8 mouse cellular contexts compared by ENCODE assay signal in the genomic region with DNA sequence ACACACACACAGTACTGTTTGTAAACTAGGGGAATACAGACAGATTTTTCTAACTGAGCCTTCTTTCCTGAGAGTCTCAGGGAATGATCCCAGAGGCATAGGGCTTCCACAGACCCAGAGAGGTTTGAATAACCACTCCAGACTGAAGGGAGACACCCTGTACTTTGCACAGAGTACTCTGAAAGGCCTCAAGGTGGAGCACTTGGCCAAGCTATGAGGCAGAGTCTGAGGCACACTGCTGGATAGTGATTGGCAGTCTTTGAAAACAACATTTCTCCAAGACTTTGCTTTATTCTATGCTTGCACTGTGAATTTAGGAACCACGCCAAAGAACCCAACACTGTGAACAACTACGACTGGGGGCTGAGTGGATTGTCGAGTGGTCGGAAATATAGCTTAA.
DNase-seq lines count a peak whose midpoint lies in the region; ATAC-seq and TF ChIP-seq lines count a peak whose summit lies in the region.

No protein-coding gene starts in this region.

- no peak overlapping the region for H3K27ac ChIP-seq in ES-Bruce4 (ENCODE audit: insufficient read depth, low read length)
- H3K27ac ChIP-seq in embryonic facial prominence, embryonic 11.5 days (replicated peaks; ENCODE audit: low read depth, low read length), result no peak overlapping the region
- no peak overlapping the region for H3K27ac ChIP-seq in hindbrain, embryonic 15.5 days (replicated peaks)
- H3K27ac ChIP-seq in midbrain, embryonic 10.5 days (replicated peaks), result no peak overlapping the region
- H3K27ac ChIP-seq in stomach, postnatal 0 days (replicated peaks), result no peak overlapping the region

- 52% methylated on average over 4 of the region's 4 CpGs for WGBS in embryonic facial prominence, embryonic 11.5 days
- 50% methylated on average over 4 of the region's 4 CpGs for WGBS in hindbrain, embryonic 15.5 days
- WGBS in midbrain, embryonic 10.5 days, result 53% methylated on average over 4 of the region's 4 CpGs
- WGBS in stomach, postnatal 0 days, result 20% methylated on average over 4 of the region's 4 CpGs

- no peak overlapping the region for H3K4me3 ChIP-seq in ES-Bruce4 (ENCODE audit: low read depth, low read length)
- H3K4me3 ChIP-seq in embryonic facial prominence, embryonic 11.5 days (ENCODE audit: low read depth, low read length), result no peak overlapping the region
- no peak overlapping the region for H3K4me3 ChIP-seq in hindbrain, embryonic 15.5 days
- no peak overlapping the region for H3K4me3 ChIP-seq in midbrain, embryonic 10.5 days
- H3K4me3 ChIP-seq in stomach, postnatal 0 days (ENCODE audit: low read depth, low read length), result no peak overlapping the region

- H3K4me1 ChIP-seq in ES-Bruce4 (ENCODE audit: control insufficient read depth, insufficient read depth, low read length), result no peaks in the 10 kb centered on the region
- no peaks in the 10 kb centered on the region for H3K4me1 ChIP-seq in embryonic facial prominence, embryonic 11.5 days (ENCODE audit: control insufficient read depth, insufficient read depth, low read length)
- H3K4me1 ChIP-seq in hindbrain, embryonic 15.5 days (replicated peaks), result no peaks in the 10 kb centered on the region
- no peaks in the 10 kb centered on the region for H3K4me1 ChIP-seq in midbrain, embryonic 10.5 days
- H3K4me1 ChIP-seq in stomach, postnatal 0 days (replicated peaks; ENCODE audit: control insufficient read depth, insufficient read depth), result no peaks in the 10 kb centered on the region

- no peak for TF ChIP-seq EP300 in ES-Bruce4 (IDR thresholded peaks at IDR 0.05; ENCODE audit: insufficient read depth, low read depth, low read length)
- no peak for TF ChIP-seq EP300 in stomach, postnatal 0 days (optimal IDR thresholded peaks at IDR 0.05)

- DNase-seq in 416B (ENCODE audit: low read depth), result peak; percentile 51
- DNase-seq in embryonic facial prominence, embryonic 11.5 days (ENCODE audit: low spot score), result peak; percentile 84
- peak; percentile 4 to 10 for DNase-seq in layer of hippocampus, postnatal 36 days
- peak; percentile 47 for DNase-seq in midbrain, embryonic 10.5 days (ENCODE audit: low spot score)
- peak; percentile 34 for DNase-seq in stomach, postnatal 0 days (ENCODE audit: low spot score)
- DNase-seq in c-Kit-positive CD71-positive TER-119-positive erythroid progenitor cells, embryonic 14.5 days (ENCODE audit: low spot score), result no peak

- H3K27me3 ChIP-seq in ES-Bruce4 (ENCODE audit: control insufficient read depth, insufficient read depth, low read length, poor library complexity, severe bottlenecking), result no peaks in the 10 kb centered on the region
- H3K27me3 ChIP-seq in embryonic facial prominence, embryonic 11.5 days (ENCODE audit: control insufficient read depth, insufficient read depth, low read length), result no peaks in the 10 kb centered on the region
- no peaks in the 10 kb centered on the region for H3K27me3 ChIP-seq in hindbrain, embryonic 15.5 days
- H3K27me3 ChIP-seq in midbrain, embryonic 10.5 days (ENCODE audit: low read depth, poor library complexity, severe bottlenecking), result no peaks in the 10 kb centered on the region
- no peaks in the 10 kb centered on the region for H3K27me3 ChIP-seq in stomach, postnatal 0 days (ENCODE audit: control insufficient read depth, insufficient read depth, low read length)

- peak; percentile 52 for TF ChIP-seq CTCF in ES-Bruce4 (IDR thresholded peaks at IDR 0.05; ENCODE audit: low read depth, low read length)
- peak; percentile 83 for TF ChIP-seq CTCF in stomach, postnatal 0 days (IDR thresholded peaks at IDR 0.05; ENCODE audit: low read depth)

- H3K9ac ChIP-seq in ES-Bruce4 (ENCODE audit: low read depth, poor library complexity, severe bottlenecking), result no peak overlapping the region
- H3K9ac ChIP-seq in embryonic facial prominence, embryonic 11.5 days (replicated peaks; ENCODE audit: low read length), result no peak overlapping the region
- H3K9ac ChIP-seq in hindbrain, embryonic 15.5 days, result no peak overlapping the region
- H3K9ac ChIP-seq in stomach, postnatal 0 days (ENCODE audit: low read length), result no peak overlapping the region

- no peaks in the 10 kb centered on the region for H3K36me3 ChIP-seq in ES-Bruce4 (ENCODE audit: control insufficient read depth, insufficient read depth, low read length, poor library complexity, severe bottlenecking)
- H3K36me3 ChIP-seq in embryonic facial prominence, embryonic 11.5 days (replicated peaks; ENCODE audit: control insufficient read depth, insufficient read depth, low read depth, low read length), result no peaks in the 10 kb centered on the region
- H3K36me3 ChIP-seq in hindbrain, embryonic 15.5 days, result no peaks in the 10 kb centered on the region
- H3K36me3 ChIP-seq in midbrain, embryonic 10.5 days, result no peaks in the 10 kb centered on the region
- H3K36me3 ChIP-seq in stomach, postnatal 0 days (ENCODE audit: control insufficient read depth, insufficient read depth, low read length), result no peaks in the 10 kb centered on the region

- no peak overlapping the region for H3K4me2 ChIP-seq in embryonic facial prominence, embryonic 11.5 days (ENCODE audit: low read depth, low read length)
- no peak overlapping the region for H3K4me2 ChIP-seq in hindbrain, embryonic 15.5 days
- no peak overlapping the region for H3K4me2 ChIP-seq in stomach, postnatal 0 days (replicated peaks; ENCODE audit: low read depth)

- no peaks in the 10 kb centered on the region for H3K9me3 ChIP-seq in ES-Bruce4 (replicated peaks; ENCODE audit: control insufficient read depth, insufficient read depth, low read length, poor library complexity, severe bottlenecking)
- H3K9me3 ChIP-seq in embryonic facial prominence, embryonic 11.5 days (replicated peaks; ENCODE audit: control insufficient read depth, low read length), result no peaks in the 10 kb centered on the region
- H3K9me3 ChIP-seq in hindbrain, embryonic 15.5 days, result no peaks in the 10 kb centered on the region
- H3K9me3 ChIP-seq in midbrain, embryonic 10.5 days (replicated peaks), result no peaks in the 10 kb centered on the region
- H3K9me3 ChIP-seq in stomach, postnatal 0 days (ENCODE audit: control insufficient read depth, low read length), result no peaks in the 10 kb centered on the region

- ATAC-seq in embryonic facial prominence, embryonic 11.5 days (replicated peaks; ENCODE audit: insufficient number of reproducible peaks, low FRiP score, low TSS enrichment, low read depth), result peak; percentile 89
- ATAC-seq in hindbrain, embryonic 15.5 days (ENCODE audit: low FRiP score, low read depth), result peak; percentile 84; the same call in 1 of the 2 replicates
- ATAC-seq in stomach, postnatal 0 days (ENCODE audit: low FRiP score, low TSS enrichment), result peak; percentile 72; the same call in 1 of the 2 replicates

- no peak for TF ChIP-seq POLR2A in ES-Bruce4 (IDR thresholded peaks at IDR 0.05; ENCODE audit: insufficient read depth, low read length)
